Mouse (Mus musculus): ENCODE measurements around the gene Slc9a6. TPM values are rescaled to one million over a fixed set of nuclear protein-coding genes. Genes with fewer than 3 reads are reported as not detected.

Slc9a6 gene
- polyA plus RNA-seq, 1 experiment, result 4.4 TPM

GRCm38 (mm10) chrX:56651738-56652137 lies 42.2 kb downstream of the Slc9a6 start:
- Histone ChIP-seq H3K4me3 (replicated peaks; ENCODE audit: control insufficient read depth, low read depth, low read length) (no peak overlapping the region), H3K4me1 (ENCODE audit: control insufficient read depth, insufficient read depth, low read length) (no peaks in the 10 kb centered on the region), H3K27ac (ENCODE audit: control insufficient read depth, insufficient read depth, low read depth, low read length, poor library complexity) (no peak overlapping the region)
- WGBS, result 77% methylated on average over 7 of the region's 7 CpGs
- TF ChIP-seq POLR2A (IDR thresholded peaks at IDR 0.05; ENCODE audit: borderline replicate concordance, control insufficient read depth, low read depth, low read length) (no peak), CTCF (IDR thresholded peaks at IDR 0.05; ENCODE audit: control insufficient read depth, insufficient read depth, low read length) (no peak)

DNA sequence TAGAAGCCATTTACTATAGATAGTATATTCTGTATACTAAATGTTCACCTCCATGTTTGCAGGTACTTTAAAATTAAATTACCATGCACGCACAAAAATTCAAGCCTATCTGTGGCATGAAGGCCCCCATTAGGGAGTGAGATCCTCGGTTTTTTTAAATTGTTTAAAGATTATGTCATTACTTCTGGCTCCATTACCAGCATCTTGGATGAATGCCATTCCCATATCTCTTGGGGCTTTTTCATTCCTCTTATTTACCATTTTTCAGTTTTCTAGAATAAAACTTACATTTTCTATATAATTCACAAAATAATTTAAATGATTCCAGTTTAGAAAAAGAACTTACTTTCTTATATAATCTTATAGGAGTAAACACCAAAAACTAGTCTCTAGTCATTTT lies 46.1 kb downstream of the Slc9a6 start:
- H3K27ac ChIP-seq (ENCODE audit: control insufficient read depth, insufficient read depth, low read depth, low read length, poor library complexity), result no peak overlapping the region
- 74% methylated on average over 2 of the region's 2 CpGs for WGBS
- no peak overlapping the region for H3K4me3 ChIP-seq (replicated peaks; ENCODE audit: control insufficient read depth, low read depth, low read length)
- H3K4me1 ChIP-seq (ENCODE audit: control insufficient read depth, insufficient read depth, low read length), result no peaks in the 10 kb centered on the region
- TF ChIP-seq CTCF (IDR thresholded peaks at IDR 0.05; ENCODE audit: control insufficient read depth, insufficient read depth, low read length) (no peak), POLR2A (IDR thresholded peaks at IDR 0.05; ENCODE audit: borderline replicate concordance, control insufficient read depth, low read depth, low read length) (no peak)

- Histone ChIP-seq H3K4me1 (ENCODE audit: control insufficient read depth, insufficient read depth, low read length) (no peaks in the 10 kb centered on the region), H3K4me3 (replicated peaks; ENCODE audit: control insufficient read depth, low read depth, low read length) (no peak overlapping the region), H3K27ac (ENCODE audit: control insufficient read depth, insufficient read depth, low read depth, low read length, poor library complexity) (no peak overlapping the region)
- 83% methylated on average over 2 of the region's 2 CpGs for WGBS
- TF ChIP-seq POLR2A (IDR thresholded peaks at IDR 0.05; ENCODE audit: borderline replicate concordance, control insufficient read depth, low read depth, low read length) (no peak), CTCF (IDR thresholded peaks at IDR 0.05; ENCODE audit: control insufficient read depth, insufficient read depth, low read length) (no peak)
Observed at GRCm38 (mm10) chrX:56659286-56659685, 49.7 kb downstream of the Slc9a6 start.

GRCm38 (mm10) chrX:56661143-56661542 lies 51.6 kb downstream of the Slc9a6 start:
- TF ChIP-seq CTCF (IDR thresholded peaks at IDR 0.05; ENCODE audit: control insufficient read depth, insufficient read depth, low read length) (no peak), POLR2A (IDR thresholded peaks at IDR 0.05; ENCODE audit: borderline replicate concordance, control insufficient read depth, low read depth, low read length) (no peak)
- no peak overlapping the region for H3K27ac ChIP-seq (ENCODE audit: control insufficient read depth, insufficient read depth, low read depth, low read length, poor library complexity)
- 92% methylated on average over 12 of the region's 12 CpGs for WGBS
- no peak overlapping the region for H3K4me3 ChIP-seq (replicated peaks; ENCODE audit: control insufficient read depth, low read depth, low read length)
- H3K4me1 ChIP-seq (ENCODE audit: control insufficient read depth, insufficient read depth, low read length), result no peaks in the 10 kb centered on the region

DNA sequence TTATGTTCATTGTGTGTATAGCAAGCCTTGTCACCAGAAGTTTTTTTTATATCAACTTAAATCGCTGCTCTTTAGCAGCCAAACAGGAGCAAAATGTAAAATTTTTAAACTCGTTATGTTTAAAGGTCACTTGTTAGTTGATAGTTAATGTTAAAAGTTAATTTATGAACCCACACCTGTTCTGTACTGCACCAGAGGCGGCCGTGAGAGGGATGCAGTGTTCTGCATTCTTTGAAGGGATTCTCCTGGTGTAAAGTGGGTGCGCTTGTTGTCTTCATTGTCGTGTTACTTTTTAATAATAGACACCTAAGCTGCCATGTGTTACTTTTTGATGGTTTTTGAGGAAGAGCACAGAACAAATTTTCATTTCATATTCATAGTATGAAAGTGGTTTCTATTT lies 52.8 kb downstream of the Slc9a6 start:
- 81% methylated on average over 6 of the region's 6 CpGs for WGBS
- H3K4me1 ChIP-seq (ENCODE audit: control insufficient read depth, insufficient read depth, low read length), result no peaks in the 10 kb centered on the region
- H3K27ac ChIP-seq (ENCODE audit: control insufficient read depth, insufficient read depth, low read depth, low read length, poor library complexity), result no peak overlapping the region

DNA sequence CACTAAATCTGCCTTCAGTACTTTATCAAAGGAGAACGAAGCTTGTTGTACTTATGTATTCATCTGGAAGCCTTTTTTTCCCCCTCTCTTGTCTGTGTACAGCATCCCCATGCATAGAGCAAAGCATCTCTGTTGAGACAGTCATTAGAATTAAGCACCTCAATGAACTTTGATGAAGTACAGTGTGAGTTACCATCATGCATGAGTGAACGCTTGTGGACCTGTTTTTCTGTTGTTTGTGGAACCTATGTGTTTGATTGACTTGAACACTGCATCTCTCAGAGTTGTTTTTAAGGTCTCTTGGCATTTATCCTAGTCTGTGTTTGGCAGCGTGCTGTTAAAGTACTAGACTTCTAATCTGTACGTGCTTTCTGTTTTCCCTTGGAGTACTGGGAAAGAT lies 53.8 kb downstream of the Slc9a6 start:
- Histone ChIP-seq H3K4me3 (replicated peaks; ENCODE audit: control insufficient read depth, low read depth, low read length) (no peak overlapping the region), H3K27ac (ENCODE audit: control insufficient read depth, insufficient read depth, low read depth, low read length, poor library complexity) (no peak overlapping the region), H3K4me1 (ENCODE audit: control insufficient read depth, insufficient read depth, low read length) (no peaks in the 10 kb centered on the region)
- 81% methylated on average over 4 of the region's 4 CpGs for WGBS
- TF ChIP-seq CTCF (IDR thresholded peaks at IDR 0.05; ENCODE audit: control insufficient read depth, insufficient read depth, low read length) (no peak), POLR2A (IDR thresholded peaks at IDR 0.05; ENCODE audit: borderline replicate concordance, control insufficient read depth, low read depth, low read length) (no peak)

More for the DNA sequence above, 52.8 kb downstream of the Slc9a6 start:
- no peak overlapping the region for H3K4me3 ChIP-seq (replicated peaks; ENCODE audit: control insufficient read depth, low read depth, low read length)
- TF ChIP-seq POLR2A (IDR thresholded peaks at IDR 0.05; ENCODE audit: borderline replicate concordance, control insufficient read depth, low read depth, low read length), result no peak
- no peak for TF ChIP-seq CTCF (IDR thresholded peaks at IDR 0.05; ENCODE audit: control insufficient read depth, insufficient read depth, low read length)

GRCm38 (mm10) chrX:56665226-56665973 lies 55.8 kb downstream of the Slc9a6 start:
- TF ChIP-seq CTCF (IDR thresholded peaks at IDR 0.05; ENCODE audit: control insufficient read depth, insufficient read depth, low read length) (no peak), POLR2A (IDR thresholded peaks at IDR 0.05; ENCODE audit: borderline replicate concordance, control insufficient read depth, low read depth, low read length) (no peak)
- H3K27ac ChIP-seq (ENCODE audit: control insufficient read depth, insufficient read depth, low read depth, low read length, poor library complexity), result no peak overlapping the region
- H3K4me1 ChIP-seq (ENCODE audit: control insufficient read depth, insufficient read depth, low read length), result no peaks in the 10 kb centered on the region
- 76% methylated on average over 8 of the region's 8 CpGs for WGBS
- H3K4me3 ChIP-seq (replicated peaks; ENCODE audit: control insufficient read depth, low read depth, low read length), result no peak overlapping the region

DNA sequence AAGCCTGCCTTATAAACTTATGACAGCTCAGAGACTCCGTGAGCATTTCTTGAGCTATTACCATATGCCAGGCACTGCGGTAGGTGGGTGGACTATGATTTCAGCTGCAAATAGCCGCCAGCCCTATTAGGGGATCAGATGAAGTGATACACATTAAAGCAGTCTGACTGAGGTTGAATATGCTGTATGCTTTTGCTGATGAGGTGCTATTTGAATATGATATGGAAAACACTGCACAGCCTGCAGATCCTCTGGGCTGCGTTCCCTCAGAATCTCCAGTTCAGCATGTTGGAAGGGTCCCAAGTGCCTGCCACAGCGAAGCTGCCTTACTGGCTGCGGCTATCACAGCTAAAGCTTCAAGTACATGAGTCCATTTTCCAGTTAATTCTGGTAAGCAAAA lies 57.7 kb downstream of the Slc9a6 start:
- Histone ChIP-seq H3K27ac (ENCODE audit: control insufficient read depth, insufficient read depth, low read depth, low read length, poor library complexity) (no peak overlapping the region), H3K4me1 (ENCODE audit: control insufficient read depth, insufficient read depth, low read length) (no peaks in the 10 kb centered on the region), H3K4me3 (replicated peaks; ENCODE audit: control insufficient read depth, low read depth, low read length) (no peak overlapping the region)
- 85% methylated on average over 6 of the region's 6 CpGs for WGBS
- TF ChIP-seq POLR2A (IDR thresholded peaks at IDR 0.05; ENCODE audit: borderline replicate concordance, control insufficient read depth, low read depth, low read length) (no peak), CTCF (IDR thresholded peaks at IDR 0.05; ENCODE audit: control insufficient read depth, insufficient read depth, low read length) (no peak)

All from bone marrow, adult 2 months (tissue).